Mouse (Mus musculus) stomach, postnatal 0 days (tissue): ENCODE measurements around the gene Phc1. TPM values are rescaled to one million over a fixed set of nuclear protein-coding genes. Genes with fewer than 3 reads are reported as not detected.

Experiments used
- ATAC-seq: fragments of 200-750 bp; cut with Nextera tagmentation; 2 replicates; pipeline ENCODE4 v1.8.0; 2017; ENCODE audit not compliant: low FRiP score, low TSS enrichment
- DNase-seq: peaks from one replicate; pipeline ENCODE4 v3.0.0-alpha.2; 2016; ENCODE audit warnings: low spot score
- H3K27ac ChIP-seq: fragments of 300-500 bp; sonication (generic); replicated peaks from 2 replicates; pipeline ENCODE4 v1.5.1; 2014; ENCODE audit warnings: mild to moderate bottlenecking, control low read depth
- H3K27me3 ChIP-seq: fragments of 300-500 bp; sonication (generic); 2 replicates; pipeline ENCODE4 v1.6.1; 2014; ENCODE audit warnings: low read length; ENCODE audit not compliant: control insufficient read depth, insufficient read depth
- H3K36me3 ChIP-seq: fragments of 300-500 bp; sonication (generic); 2 replicates; pipeline ENCODE4 v1.6.1; 2014; ENCODE audit warnings: low read length, mixed read lengths; ENCODE audit not compliant: control insufficient read depth, insufficient read depth
- H3K4me1 ChIP-seq: fragments of 300-500 bp; sonication (generic); replicated peaks from 2 replicates; pipeline ENCODE4 v1.6.1; 2014; ENCODE audit warnings: antibody characterized with exemption; ENCODE audit not compliant: control insufficient read depth, insufficient read depth
- H3K4me2 ChIP-seq: fragments of 300-500 bp; sonication (generic); replicated peaks from 2 replicates; pipeline ENCODE4 v1.6.1; 2014; ENCODE audit warnings: low read depth, mild to moderate bottlenecking, control low read depth, moderate library complexity
- H3K4me3 ChIP-seq: fragments of 300-500 bp; sonication (generic); 2 replicates; pipeline ENCODE4 v1.5.1; 2014; ENCODE audit warnings: low read depth, low read length, control low read depth
- H3K9ac ChIP-seq: fragments of 300-500 bp; sonication (generic); 2 replicates; pipeline ENCODE4 v1.6.1; 2014; ENCODE audit warnings: mild to moderate bottlenecking, low read length, control low read depth, mixed read lengths
- H3K9me3 ChIP-seq: fragments of 300-500 bp; sonication (generic); 2 replicates; pipeline ENCODE4 v1.6.1; 2016; ENCODE audit warnings: low read length; ENCODE audit not compliant: control insufficient read depth
- CTCF ChIP-seq: IDR thresholded peaks from 2 replicates; pipeline ENCODE4 v1.5.1; 2016; ENCODE audit warnings: antibody characterized with exemption, low read depth, mild to moderate bottlenecking, moderate library complexity
- EP300 ChIP-seq: optimal IDR thresholded peaks from 2 replicates; pipeline ENCODE3; 2016; ENCODE audit warnings: antibody characterized with exemption
- WGBS: fragments of 180-500 bp; shearing (Covaris S2); extraction: QIAGEN DNeasy Blood & Tissue Kit; methylation state at CpG from one replicate; pipeline ENCODE4 v1.1.7; 2014; 5-methylcytosine and 5-hydroxymethylcytosine counted together
- polyA plus RNA-seq: library from polyadenylated mRNA; unstranded; fragments of >200 nt; fragmentation: Nextera tagmentation; extraction: Ambion mirVana; gene quantifications from 2 replicates; pipeline ENCODE4 v1.2.1, GENCODE M21; 2015

The Phc1 gene
- polyA plus RNA-seq, 1 experiment from 2014 or later: 5.3 TPM

DNA sequence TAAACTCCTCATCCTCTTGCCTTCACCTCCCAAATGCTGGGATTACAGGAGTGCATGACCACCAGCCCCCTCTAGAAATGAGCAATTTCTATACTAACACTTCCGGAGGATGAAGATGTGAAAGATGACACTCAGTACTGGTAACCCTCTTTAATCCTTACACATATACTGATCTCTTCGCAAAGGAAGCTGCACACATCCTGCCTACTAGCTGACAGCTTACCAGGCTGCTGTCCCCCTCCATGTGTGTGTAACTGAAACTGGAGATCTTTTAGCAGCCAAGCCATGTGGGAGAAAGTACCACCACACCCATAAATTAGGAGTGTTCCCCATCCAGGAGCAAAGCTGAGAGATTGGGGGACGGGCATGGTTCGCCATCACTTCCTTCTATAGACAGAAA lies 71.2 kb downstream of the Phc1 start:
- DNase-seq (no peak), ATAC-seq (no peak)
- no peaks in the 10 kb centered on the region for H3K27me3 ChIP-seq
- no peak for TF ChIP-seq EP300
- TF ChIP-seq CTCF: no peak
- no peaks in the 10 kb centered on the region for H3K9me3 ChIP-seq
- no peaks in the 10 kb centered on the region for H3K36me3 ChIP-seq
- no peak overlapping the region for H3K27ac ChIP-seq
- no peaks in the 10 kb centered on the region for H3K4me1 ChIP-seq
- 82% methylated on average over 4 of the region's 4 CpGs for WGBS
- H3K4me2 ChIP-seq: no peak overlapping the region
- H3K4me3 ChIP-seq: no peak overlapping the region
- H3K9ac ChIP-seq: no peak overlapping the region

DNA sequence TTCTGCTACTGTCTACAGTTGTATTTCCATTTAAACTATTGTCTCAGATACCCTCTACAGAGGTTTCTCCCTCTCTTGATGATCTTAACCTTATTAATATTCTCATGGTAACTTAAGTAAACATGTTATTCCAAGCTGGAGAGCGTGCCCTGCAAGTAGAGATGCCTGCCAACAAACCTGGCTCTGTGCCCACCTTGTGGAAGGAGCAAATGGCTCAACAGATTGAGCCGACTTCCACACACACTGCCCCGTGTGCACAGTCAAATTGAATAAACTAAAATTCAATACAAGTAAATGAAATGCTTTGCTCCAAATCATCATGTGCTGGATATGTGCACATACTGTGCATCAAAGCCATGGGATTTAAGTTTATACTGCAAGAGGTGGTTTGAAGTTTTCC lies 71.8 kb downstream of the Phc1 start:
- Histone ChIP-seq H3K9me3 (no peaks in the 10 kb centered on the region), H3K9ac (no peak overlapping the region), H3K4me2 (no peak overlapping the region), H3K27ac (no peak overlapping the region), H3K4me3 (no peak overlapping the region), H3K36me3 (no peaks in the 10 kb centered on the region), H3K27me3 (no peaks in the 10 kb centered on the region), H3K4me1 (no peaks in the 10 kb centered on the region)
- WGBS: 13% methylated on average over 3 of the region's 3 CpGs
- ATAC-seq: no peak
- DNase-seq: no peak
- TF ChIP-seq EP300: no peak
- TF ChIP-seq CTCF: no peak

Other genes starting within 250 kb of the Phc1 start
- gene Klrg1, start 57.7 kb downstream of the Phc1 start, polyA plus RNA-seq: 0.08 and 0.15 TPM in 2 replicates
- 103 and 111 TPM in 2 replicates for gene M6pr, start 31.8 kb downstream of the Phc1 start, polyA plus RNA-seq
- gene Rimklb, start 158.2 kb upstream of the Phc1 start, polyA plus RNA-seq: 1.7 and 2.4 TPM in 2 replicates
- 219 and 276 TPM in 2 replicates for gene Mfap5, start 165.3 kb upstream of the Phc1 start, polyA plus RNA-seq
- 0.04 TPM in 1 of 2 replicates, not detected in the other for gene Aicda, start 213.2 kb upstream of the Phc1 start, polyA plus RNA-seq